Mouse (Mus musculus): Measurements from ENCODE around the gene Ptprm.

Ptprm gene

DNA sequence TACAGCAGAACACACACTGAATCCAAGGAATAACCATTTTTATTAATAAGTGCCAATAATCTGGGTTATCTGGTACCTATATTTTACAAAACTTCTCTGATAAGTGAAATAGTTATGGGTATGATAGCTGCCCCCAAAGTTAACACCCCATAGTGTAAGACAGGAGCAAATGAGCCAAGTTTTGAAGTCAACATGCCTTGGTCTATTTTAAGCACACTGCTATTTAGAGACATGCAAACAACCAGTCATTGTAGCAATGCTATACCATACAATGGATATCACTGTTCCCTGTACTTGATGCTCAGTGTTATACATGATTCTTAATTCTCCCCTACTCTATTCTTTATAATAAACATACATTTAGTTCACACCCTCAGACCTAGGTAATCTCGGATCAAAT, 366.2 kb downstream of the Ptprm start:
- no peak for DNase-seq (ENCODE audit: low spot score)

DNA sequence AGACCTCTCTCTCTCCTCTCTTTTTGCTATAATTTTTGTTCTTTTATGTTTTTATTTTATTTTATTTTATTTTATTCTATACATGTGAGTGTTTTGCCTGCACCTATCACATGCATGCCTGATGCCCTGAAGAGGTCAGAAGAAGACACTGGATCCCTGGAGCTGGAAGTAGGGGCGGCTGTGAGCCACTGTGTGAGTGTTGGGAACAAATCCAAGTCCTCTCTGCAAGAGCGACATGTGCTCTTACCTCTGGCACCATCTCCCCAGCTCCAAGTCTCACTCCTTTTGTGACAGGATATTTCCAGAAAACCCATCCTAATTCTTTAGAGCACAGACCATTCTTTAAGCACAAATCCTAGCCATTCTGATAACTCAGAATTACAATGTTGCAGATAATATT, 372.6 kb downstream of the Ptprm start:
- DNase-seq (ENCODE audit: low spot score): no peak

DNA sequence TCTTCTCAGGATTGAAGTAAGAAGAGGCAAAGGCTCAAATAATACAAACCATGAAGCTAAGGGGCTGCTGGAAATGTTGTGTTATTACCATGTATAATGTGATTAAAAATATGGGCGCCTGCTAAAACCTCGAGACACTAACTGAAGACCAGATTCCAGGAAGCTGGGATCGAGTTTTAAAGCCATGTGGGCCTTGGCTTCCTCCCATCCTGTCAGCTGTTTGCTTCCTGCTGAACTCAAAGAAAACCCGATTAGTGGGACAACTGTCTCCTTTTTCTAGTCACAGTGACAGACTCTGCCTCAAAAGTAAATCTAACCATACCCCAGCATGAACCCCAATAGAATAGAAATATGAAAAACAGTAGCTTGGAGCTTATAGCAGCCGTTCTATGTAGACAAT, 374.3 kb downstream of the Ptprm start:
- DNase-seq (ENCODE audit: low spot score): no peak

DNA sequence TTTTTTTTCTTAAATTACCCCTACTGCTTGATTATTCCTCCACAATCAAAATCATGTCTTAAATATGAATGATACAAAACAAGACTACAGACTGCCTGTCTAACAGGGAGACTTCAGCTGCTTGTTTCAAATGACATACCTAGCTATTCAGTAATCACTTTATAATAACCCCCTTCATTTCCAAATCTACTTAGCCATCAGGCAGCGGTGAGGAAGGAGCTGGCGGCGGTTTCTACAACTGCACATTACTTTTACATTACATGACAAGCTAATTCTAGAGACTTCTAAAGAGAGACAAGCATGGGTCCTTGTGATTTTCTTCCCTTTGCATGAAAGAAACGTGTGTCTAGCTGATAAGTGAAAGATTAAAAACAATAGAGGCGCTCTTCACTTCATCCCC, 377.8 kb downstream of the Ptprm start:
- no peak for DNase-seq (ENCODE audit: low spot score)

DNA sequence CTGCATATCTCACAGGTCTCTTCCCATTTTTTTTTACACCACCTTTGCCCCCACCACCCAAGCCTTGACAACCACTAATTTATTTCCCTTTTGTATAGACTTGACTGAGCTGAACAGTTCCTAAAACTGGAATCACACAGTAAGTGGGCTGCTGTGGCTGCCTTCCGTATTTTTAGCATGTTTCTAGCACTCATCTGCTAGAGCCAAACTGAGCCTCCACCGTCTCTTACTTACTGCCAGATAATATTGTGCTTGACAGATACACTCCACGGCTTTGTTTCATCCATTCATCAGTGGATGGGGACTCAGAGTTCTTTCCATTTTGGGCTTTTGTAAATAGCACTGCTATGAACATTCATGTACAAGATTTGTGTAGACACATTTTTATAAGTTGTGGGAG, 381.3 kb downstream of the Ptprm start:
- no peak for DNase-seq (ENCODE audit: low spot score)

DNA sequence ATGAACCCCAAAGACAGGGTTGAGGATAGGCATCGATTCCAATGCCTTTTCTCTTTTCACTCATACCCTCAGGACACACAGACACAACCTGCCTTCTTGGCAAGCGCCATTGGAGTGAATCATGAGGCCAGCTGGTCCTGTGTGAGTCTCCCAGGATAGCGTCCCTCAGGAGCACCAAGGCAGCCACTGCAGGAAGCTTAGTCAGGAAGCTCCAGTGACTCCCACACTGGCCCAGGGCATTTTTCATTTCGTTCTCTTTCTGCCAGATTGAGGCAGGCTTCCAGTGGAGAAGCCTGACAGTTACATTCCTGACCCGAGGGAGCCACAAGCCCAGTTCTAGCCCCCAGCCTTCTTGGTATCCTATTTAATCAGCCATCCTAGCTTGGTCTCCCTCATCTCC, 393.3 kb downstream of the Ptprm start:
- no peak for DNase-seq (ENCODE audit: low spot score)

DNA sequence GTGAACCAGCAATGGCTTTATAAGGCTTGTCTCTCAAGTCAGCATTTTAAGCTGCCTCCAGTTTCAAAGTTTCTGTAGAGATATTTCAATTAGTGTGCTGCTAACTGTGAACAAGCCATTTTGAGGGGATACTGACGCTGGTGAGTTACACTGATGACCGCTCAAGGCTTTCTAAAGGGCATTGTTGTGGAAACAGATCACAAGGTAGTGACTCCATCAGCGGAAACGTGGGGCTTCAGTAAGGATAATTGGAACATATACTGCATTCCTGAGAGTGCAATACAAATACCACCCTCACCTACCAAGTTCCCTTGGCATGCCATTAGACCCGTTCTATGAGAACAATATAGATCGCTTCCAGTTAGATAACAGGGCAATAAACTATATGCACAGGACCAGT, 393.7 kb downstream of the Ptprm start:
- no peak for DNase-seq (ENCODE audit: low spot score)

DNA sequence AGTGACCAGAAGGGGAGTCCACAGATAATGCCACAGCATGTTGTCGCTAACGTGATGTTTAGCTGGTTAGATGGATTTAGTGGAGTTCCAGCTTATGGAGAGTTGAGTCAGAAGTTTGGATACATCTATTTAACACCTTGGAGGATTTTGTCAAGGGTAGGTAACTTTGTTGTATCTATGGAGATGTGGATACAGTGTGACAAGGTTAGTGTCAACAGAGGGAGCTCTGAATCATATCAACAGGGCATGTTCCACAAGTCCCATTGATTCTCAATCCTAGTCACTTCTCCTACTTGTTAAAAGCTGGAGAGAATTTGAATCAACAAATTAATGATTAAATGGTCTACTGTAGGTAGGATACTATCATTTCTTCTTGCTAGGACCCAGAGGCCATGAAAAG, 394.4 kb downstream of the Ptprm start:
- DNase-seq (ENCODE audit: low spot score): no peak

DNA sequence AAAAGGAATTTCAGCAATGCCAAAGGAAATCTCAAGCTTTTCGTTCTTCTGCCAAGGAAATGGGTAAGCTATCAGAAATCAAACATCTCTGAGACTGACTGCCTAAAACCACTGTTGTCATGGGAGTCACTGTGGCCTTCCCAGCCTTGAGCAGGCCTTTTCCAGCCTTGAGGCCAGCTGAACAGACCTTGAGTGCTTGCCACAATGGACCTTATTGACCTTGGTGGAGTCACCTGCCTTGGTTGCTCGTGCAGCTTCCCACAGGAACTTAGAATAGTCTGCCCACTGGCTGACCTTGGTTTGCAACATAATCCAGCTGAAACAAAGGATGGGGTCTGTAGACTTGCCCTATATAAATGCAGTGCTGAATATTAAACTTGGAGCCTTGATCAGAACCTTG, 395.5 kb downstream of the Ptprm start:
- DNase-seq (ENCODE audit: low spot score): no peak

DNA sequence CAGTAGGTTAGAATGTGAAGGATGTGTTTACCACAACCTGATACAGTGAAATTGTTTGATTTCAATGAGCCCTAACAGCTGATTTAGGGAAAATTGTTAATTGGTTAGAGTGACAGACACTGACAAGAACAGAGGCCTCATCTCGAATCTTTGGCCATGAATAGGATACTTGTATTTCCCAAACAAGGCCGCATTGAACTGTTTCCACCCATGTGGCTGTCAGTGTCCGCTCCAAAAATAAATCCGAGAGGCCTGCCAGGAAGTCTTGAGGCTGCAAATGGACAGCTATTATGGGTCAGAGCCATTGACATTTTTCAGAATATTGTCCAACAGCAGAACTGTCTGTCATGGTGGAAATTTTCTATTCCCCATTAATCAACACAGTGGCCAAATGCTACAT, 409.8 kb downstream of the Ptprm start:
- no peak for DNase-seq (ENCODE audit: low spot score)

DNA sequence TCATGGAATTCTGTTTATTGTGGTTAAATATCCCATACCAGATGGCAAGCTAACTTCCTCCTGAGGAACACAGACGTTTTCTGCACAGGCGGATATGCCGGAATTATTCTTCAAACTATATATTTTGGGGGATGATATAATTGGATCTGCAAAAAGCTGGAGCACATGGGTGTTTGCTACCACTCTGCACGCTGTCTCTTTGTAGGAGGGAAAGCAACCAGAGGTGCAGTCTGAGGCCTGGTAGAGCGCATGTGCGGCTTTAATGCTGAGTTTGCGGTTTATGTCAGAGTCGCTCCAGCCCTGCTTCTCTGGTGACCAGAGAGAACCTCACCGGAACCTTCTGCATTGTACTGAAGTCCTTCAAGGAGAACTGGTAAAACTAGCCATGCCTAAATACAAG, 410.7 kb downstream of the Ptprm start:
- DNase-seq (ENCODE audit: low spot score): no peak

DNA sequence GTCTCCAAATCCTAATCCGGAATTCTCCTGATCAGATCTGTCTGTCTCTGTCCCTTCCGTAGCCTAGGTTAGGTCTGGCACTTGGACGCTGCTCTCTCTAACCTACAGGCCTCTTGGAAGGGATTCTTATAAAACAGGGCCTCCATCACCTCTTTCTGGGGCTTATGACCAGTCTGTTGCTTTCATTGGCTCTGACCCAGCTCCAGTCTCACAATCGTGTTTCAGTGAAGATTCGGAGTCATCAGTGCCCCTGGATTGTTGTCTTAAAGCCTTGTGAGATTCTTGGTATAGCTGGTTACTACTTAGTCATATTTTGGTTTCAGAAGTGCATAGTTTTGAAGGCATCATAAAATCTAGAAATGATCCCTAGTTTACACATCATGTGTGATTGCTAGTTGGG, 428.6 kb downstream of the Ptprm start:
- DNase-seq (ENCODE audit: low spot score): no peak

DNA sequence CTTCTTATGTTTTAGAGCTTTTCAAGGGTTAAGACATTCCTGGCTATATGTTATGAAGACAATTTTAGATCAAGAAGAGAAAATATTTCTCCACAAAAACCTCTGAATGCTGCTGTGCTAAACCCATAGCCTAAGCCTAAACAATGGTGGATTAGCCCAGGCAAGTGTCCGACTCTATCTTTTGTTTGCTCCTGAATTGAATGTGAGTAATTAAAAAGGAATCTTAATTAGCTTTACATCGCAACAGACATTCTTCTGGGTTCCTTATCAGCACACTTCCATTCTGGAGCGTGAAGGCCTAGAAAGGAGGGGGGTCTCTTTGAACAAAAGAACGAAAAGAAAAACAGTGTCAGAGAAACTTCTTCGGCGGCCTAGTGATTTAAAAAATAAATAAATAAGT, 439.6 kb downstream of the Ptprm start:
- no peak for DNase-seq (ENCODE audit: low spot score)

DNA sequence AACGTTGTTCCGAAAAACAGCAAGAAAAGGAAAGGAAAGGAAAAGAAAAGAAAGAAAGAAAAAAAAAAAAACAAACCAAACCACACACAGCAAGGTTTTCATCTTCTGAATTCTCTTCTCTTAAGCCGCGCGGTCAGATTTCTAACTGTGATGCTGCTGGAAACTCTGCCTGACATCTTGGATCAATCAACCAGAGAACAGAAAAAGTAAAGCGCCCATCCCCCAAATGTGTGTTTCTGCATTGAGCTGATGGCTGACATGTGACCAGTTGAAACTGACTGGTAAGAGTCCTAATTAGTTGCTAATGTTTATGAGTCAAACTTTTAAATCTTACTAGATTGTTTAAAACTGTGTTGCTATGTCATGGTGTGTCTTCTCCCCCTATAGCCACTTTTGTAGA, 441.7 kb downstream of the Ptprm start:
- no peak for DNase-seq (ENCODE audit: low spot score)

DNA sequence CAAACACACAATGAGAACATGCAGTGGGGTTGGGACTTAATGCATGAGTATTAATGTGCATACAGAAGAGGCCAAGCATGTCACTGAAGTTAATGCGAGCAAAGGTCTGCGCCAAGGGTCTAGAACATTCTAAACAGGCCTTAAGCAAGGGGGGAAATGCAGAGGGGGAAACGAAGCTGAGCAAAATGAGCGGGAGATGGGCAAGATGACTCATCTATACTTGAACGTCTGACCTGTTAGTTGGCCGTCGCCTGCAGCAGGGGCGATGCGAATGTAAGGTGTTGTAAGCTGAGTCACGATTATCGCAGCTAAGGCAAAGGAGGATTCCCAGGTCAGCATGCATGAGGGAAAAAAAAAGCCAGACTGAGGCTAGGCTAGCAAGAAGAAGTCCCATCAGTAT, 442.1 kb downstream of the Ptprm start:
- no peak for DNase-seq (ENCODE audit: low spot score)

DNA sequence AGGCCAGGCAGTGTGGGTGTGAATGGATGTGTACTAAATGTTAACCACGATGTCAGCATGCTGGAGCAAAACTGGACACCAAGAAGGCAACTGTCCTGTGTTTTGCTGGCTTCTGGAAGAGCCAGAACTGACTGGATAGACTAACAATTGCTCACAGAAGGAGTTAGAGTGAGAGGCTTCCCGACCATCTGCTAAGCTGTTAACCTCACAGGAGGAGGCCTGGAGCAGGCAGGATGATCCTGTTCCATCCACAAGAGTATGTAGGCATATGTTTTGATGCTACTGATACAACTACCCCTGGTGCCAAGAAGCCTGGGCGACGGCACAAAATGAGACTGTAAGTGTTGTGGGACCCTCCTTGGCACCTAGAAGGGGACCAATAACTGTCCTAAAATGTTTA, 444.4 kb downstream of the Ptprm start:
- DNase-seq (ENCODE audit: low spot score): no peak

DNA sequence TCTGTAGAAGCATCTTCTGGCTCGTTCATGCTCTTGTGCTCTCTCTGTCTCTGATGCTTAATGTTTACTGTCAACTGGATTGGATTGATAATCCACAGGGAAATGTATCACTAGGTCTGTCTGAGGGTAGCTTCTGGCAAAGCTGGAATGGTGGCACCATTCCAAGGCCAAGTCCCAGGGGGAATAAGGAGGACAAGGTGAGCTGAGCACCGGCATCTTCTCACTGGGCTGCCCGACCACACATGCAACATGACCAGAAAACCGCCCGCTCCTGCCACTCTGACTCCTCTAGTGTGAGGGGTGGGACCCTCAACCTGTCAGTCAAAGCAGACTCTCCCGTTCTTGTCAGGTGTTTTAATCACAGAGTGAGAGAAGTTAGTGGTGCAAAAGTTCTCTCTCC, 445.3 kb downstream of the Ptprm start:
- DNase-seq (ENCODE audit: low spot score): no peak

DNA sequence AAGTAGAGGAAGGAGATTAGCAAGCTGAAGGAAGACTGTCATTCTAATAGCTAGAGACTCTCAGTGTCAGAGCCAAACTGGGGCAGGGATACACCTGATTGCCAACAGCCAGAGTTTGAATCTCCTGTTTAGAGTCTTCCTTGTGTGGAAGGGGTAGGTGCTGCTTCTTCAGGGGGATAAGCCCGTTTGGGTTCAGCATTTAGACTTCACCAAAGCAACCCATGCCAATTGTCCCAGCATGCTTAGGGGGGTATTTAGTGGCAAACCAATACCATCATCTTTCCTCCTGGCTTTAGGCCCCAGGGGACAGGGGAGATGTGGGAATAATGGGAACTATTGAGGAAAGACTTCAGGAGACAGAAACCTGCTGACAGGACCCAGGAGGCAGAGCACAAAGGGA, 460.1 kb downstream of the Ptprm start:
- no peak for DNase-seq (ENCODE audit: low spot score)

DNA sequence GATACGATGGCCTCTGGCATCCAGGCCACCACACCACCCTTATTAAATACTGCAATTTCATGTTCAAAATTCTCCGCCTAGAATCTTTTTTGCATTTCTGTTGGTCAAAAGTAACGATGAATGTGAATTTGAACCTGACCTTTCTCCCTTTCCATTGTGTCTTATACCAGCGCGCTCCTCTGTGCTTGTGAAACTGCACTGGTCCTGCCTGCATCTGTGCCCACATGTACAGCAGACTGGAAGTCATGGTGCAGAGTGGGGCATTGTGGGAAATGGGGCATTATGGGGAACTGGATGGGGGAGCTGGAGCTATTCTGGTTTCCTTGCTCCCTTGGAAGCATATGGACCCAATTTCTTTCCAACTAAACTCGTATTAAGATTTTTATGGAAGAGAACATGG, 462.3 kb downstream of the Ptprm start:
- DNase-seq (ENCODE audit: low spot score): no peak

DNA sequence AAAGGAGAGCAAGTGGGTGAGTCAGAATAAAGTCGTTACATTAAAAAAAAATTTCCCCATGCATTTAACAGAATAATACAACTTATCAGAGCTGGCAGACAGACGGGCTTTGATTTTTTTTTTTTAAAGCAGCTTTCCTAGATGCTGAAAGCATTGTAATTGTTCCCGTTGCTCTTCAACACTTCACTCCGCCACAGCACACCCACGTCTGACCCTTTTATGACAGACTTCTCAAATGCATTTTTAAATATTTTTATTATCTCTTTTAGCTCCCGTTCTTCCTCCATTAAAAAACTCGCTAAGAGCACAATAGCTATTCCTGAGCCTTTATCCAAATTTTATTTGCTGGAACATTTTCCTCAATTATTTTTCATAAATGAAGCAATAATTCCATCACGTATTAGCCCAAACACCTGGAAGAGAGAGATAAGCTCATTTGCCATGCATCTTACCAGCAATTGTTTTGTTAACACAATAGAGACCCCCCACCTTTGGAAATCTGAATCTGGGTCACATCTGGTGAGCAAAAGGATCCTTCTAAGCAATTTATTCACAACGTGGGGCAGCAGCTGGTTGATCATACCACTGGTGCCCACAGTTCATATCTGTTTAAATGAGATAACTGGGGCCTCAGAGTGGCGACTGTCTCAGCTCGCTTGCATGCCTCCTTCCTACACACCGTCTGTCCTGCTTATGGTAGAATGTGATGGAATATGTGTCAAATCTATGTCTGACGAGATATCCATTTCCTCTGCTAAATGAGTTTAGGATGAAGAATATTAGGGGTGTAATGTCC, 463.0 kb downstream of the Ptprm start:
- no peak for DNase-seq (ENCODE audit: low spot score)

DNA sequence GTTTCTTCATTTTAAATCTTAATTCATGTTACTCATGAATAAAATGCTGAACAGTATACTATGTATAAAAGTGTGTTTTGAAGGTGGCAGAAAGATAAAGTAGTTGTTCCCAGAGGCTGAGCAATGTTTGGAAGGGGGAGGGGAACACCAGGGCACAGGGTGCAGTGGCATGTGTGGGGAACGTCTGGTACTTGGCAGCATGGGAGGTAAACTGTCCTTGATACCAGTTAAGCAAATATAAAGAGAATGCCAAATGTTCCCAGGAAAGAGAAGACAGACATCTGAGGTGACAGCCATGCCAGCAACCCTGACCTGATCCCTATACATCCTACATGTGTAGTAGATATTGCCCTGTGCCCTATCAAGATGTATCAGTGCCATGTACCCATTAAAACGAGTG, 472.0 kb downstream of the Ptprm start:
- no peak for DNase-seq (ENCODE audit: low spot score)

DNA sequence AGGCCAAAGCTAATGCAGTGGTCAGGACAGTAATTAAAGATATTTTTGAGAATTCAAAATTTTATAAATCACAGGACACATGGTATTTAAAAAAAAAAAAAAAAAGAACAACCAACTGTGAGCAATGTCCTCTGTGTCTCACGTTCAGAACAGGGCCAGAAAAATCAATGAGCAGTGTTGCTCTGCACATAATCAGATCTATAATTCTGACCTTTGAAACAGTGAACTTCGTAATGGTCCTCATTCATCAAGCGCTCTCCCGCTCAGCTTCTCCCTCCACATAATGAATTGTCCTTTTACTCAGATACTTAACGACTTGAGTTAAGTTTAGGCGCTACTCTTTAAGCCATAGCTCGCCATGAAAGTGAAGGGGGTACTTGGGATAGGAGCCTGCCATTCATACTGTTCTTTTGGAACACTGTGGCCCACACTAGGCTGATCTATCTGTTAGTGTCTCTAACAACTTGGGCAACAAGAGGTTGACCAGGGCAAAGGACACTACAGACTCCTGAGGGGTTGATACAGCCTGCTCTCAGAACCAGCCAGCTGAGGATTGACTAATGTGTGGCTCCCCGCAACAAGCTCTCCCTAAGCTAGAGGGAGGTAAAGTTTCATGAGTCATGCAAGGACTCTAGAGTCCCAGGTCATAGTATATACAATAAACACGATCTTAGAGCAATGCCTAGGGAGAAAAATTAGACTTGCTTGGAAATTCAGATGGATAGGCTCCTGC, 473.1 kb downstream of the Ptprm start:
- no peak for DNase-seq (ENCODE audit: low spot score)

DNA sequence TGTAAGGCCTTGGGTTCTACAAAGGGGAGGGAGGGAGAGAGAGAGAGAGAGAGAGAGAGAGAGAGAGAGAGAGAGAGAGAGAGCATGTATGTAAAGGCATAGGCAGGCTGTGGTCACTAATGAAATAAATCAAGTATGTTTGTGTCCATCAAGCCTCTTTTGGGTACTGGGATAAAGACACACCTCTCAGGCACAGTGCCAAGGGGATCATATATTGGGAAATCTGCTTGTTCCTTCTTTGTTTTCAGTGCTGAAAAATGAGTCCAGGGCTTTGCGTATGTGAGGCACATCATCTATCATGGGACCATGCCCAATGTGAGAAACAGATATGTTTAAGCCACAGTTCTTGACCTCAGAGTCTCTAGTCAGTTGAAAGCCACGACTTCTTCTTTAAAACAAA, 475.1 kb downstream of the Ptprm start:
- no peak for DNase-seq (ENCODE audit: low spot score)

DNA sequence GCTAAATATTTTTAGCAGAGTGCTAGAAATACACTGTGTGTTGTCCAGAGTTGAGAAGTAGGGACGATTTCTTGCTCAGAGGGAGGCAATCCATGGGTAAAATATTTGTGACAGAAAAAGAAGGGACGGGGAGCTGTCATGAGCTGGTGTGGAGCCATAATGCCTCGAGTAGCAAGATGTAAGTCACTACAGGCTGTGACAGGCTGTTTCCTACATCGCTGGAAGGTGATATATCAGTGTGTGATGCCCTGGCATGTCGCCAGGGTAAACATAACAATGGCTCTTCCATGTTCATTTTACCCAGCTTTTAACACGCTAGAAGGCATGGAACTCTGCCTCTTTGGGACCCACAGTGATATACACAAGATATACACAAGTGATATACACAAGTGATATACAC, 476.7 kb downstream of the Ptprm start:
- no peak for DNase-seq (ENCODE audit: low spot score)
